Mouse (Mus musculus): ENCODE measurements at regions not wholly inside any gene's neighbourhood (a gene's known extent, or its start where the extent isn't known, plus 50 kb on each side); places are given as distances from the start of the nearest gene placed in this dataset.

- WGBS, result 78% methylated on average over 5 of the region's 5 CpGs
- no peaks in the 10 kb centered on the region for H3K36me3 ChIP-seq (ENCODE audit: control insufficient read depth, insufficient read depth, low read length)
These were observed 137.1 kb downstream of the Map3k7 start for GRCm38 (mm10) chr4:32101002-32101401.

GRCm38 (mm10) chr4:32106664-32107171, 131.9 kb upstream of the Bach2 start:
- peak; percentile 58; the same call in 1 of the 2 replicates for ATAC-seq
- H3K9me3 ChIP-seq (replicated peaks; ENCODE audit: control insufficient read depth, low read length, poor library complexity, severe bottlenecking), result no peaks in the 10 kb centered on the region
- H3K36me3 ChIP-seq (ENCODE audit: control insufficient read depth, insufficient read depth, low read length), result no peaks in the 10 kb centered on the region
- no peak overlapping the region for H3K9ac ChIP-seq (ENCODE audit: low read depth, low read length)
- 12% methylated on average over 5 of the region's 5 CpGs for WGBS
- H3K4me2 ChIP-seq (ENCODE audit: low read length), result no peak overlapping the region
- H3K27ac ChIP-seq (ENCODE audit: low read length), result peak overlapping the region; percentile 48
- no peaks in the 10 kb centered on the region for H3K27me3 ChIP-seq (ENCODE audit: control insufficient read depth, insufficient read depth, low read depth, low read length)
- H3K4me3 ChIP-seq (ENCODE audit: low read depth, low read length), result no peak overlapping the region
- peaks cover 13% of the 10 kb centered on the region for H3K4me1 ChIP-seq (ENCODE audit: control insufficient read depth, insufficient read depth, low read length)

More at GRCm38 (mm10) chr4:32101002-32101401, 137.1 kb downstream of the Map3k7 start:
- H3K9ac ChIP-seq (ENCODE audit: low read depth, low read length), result no peak overlapping the region
- H3K4me2 ChIP-seq (ENCODE audit: low read length), result no peak overlapping the region
- peaks cover 6% of the 10 kb centered on the region; the same call in 1 of the 2 replicates for H3K4me1 ChIP-seq (ENCODE audit: control insufficient read depth, insufficient read depth, low read length)
- H3K9me3 ChIP-seq (replicated peaks; ENCODE audit: control insufficient read depth, low read length, poor library complexity, severe bottlenecking), result no peaks in the 10 kb centered on the region
- no peak overlapping the region for H3K27ac ChIP-seq (ENCODE audit: low read length)
- ATAC-seq, result no peak
- H3K27me3 ChIP-seq (ENCODE audit: control insufficient read depth, insufficient read depth, low read depth, low read length), result no peaks in the 10 kb centered on the region
- no peak overlapping the region for H3K4me3 ChIP-seq (ENCODE audit: low read depth, low read length)

GRCm38 (mm10) chr4:32122320-32122719, 116.3 kb upstream of the Bach2 start:
- H3K27ac ChIP-seq (ENCODE audit: low read length), result no peak overlapping the region
- H3K36me3 ChIP-seq (ENCODE audit: control insufficient read depth, insufficient read depth, low read length), result no peaks in the 10 kb centered on the region
- H3K4me2 ChIP-seq (ENCODE audit: low read length), result no peak overlapping the region
- H3K9me3 ChIP-seq (replicated peaks; ENCODE audit: control insufficient read depth, low read length, poor library complexity, severe bottlenecking), result no peaks in the 10 kb centered on the region
- ATAC-seq, result no peak
- no peaks in the 10 kb centered on the region for H3K4me1 ChIP-seq (ENCODE audit: control insufficient read depth, insufficient read depth, low read length)
- WGBS, result 86% methylated on average over 6 of the region's 6 CpGs
- H3K9ac ChIP-seq (ENCODE audit: low read depth, low read length), result no peak overlapping the region
- H3K27me3 ChIP-seq (ENCODE audit: control insufficient read depth, insufficient read depth, low read depth, low read length), result no peaks in the 10 kb centered on the region
- no peak overlapping the region for H3K4me3 ChIP-seq (ENCODE audit: low read depth, low read length)

- Histone ChIP-seq H3K27ac (ENCODE audit: low read length) (no peak overlapping the region), H3K4me3 (ENCODE audit: low read depth, low read length) (no peak overlapping the region), H3K9me3 (replicated peaks; ENCODE audit: control insufficient read depth, low read length, poor library complexity, severe bottlenecking) (no peaks in the 10 kb centered on the region), H3K4me2 (ENCODE audit: low read length) (no peak overlapping the region), H3K4me1 (ENCODE audit: control insufficient read depth, insufficient read depth, low read length) (no peaks in the 10 kb centered on the region), H3K36me3 (ENCODE audit: control insufficient read depth, insufficient read depth, low read length) (no peaks in the 10 kb centered on the region), H3K27me3 (ENCODE audit: control insufficient read depth, insufficient read depth, low read depth, low read length) (no peaks in the 10 kb centered on the region), H3K9ac (ENCODE audit: low read depth, low read length) (no peak overlapping the region)
- WGBS, result 89% methylated on average over 8 of the region's 8 CpGs
- no peak for ATAC-seq
These were observed 111.8 kb upstream of the Bach2 start for GRCm38 (mm10) chr4:32126828-32127227.

GRCm38 (mm10) chr4:32130594-32130993, 108.0 kb upstream of the Bach2 start:
- H3K4me3 ChIP-seq (ENCODE audit: low read depth, low read length), result no peak overlapping the region
- H3K27ac ChIP-seq (ENCODE audit: low read length), result no peak overlapping the region
- no peaks in the 10 kb centered on the region for H3K27me3 ChIP-seq (ENCODE audit: control insufficient read depth, insufficient read depth, low read depth, low read length)
- no peaks in the 10 kb centered on the region for H3K9me3 ChIP-seq (replicated peaks; ENCODE audit: control insufficient read depth, low read length, poor library complexity, severe bottlenecking)
- 71% methylated on average over 12 of the region's 12 CpGs for WGBS
- no peak overlapping the region for H3K4me2 ChIP-seq (ENCODE audit: low read length)
- no peak overlapping the region for H3K9ac ChIP-seq (ENCODE audit: low read depth, low read length)
- no peak for ATAC-seq
- H3K4me1 ChIP-seq (ENCODE audit: control insufficient read depth, insufficient read depth, low read length), result no peaks in the 10 kb centered on the region
- no peaks in the 10 kb centered on the region for H3K36me3 ChIP-seq (ENCODE audit: control insufficient read depth, insufficient read depth, low read length)

- no peak overlapping the region for H3K4me3 ChIP-seq (ENCODE audit: low read depth, low read length)
- WGBS, result 87% methylated on average over 5 of the region's 5 CpGs
- no peak overlapping the region for H3K4me2 ChIP-seq (ENCODE audit: low read length)
- no peaks in the 10 kb centered on the region for H3K36me3 ChIP-seq (ENCODE audit: control insufficient read depth, insufficient read depth, low read length)
- H3K27ac ChIP-seq (ENCODE audit: low read length), result no peak overlapping the region
- ATAC-seq, result no peak
- no peaks in the 10 kb centered on the region for H3K27me3 ChIP-seq (ENCODE audit: control insufficient read depth, insufficient read depth, low read depth, low read length)
- no peaks in the 10 kb centered on the region for H3K4me1 ChIP-seq (ENCODE audit: control insufficient read depth, insufficient read depth, low read length)
- no peaks in the 10 kb centered on the region for H3K9me3 ChIP-seq (replicated peaks; ENCODE audit: control insufficient read depth, low read length, poor library complexity, severe bottlenecking)
- H3K9ac ChIP-seq (ENCODE audit: low read depth, low read length), result no peak overlapping the region
These were observed 106.8 kb upstream of the Bach2 start for GRCm38 (mm10) chr4:32131819-32132218.

- H3K4me3 ChIP-seq (ENCODE audit: low read depth, low read length), result no peak overlapping the region
- H3K27me3 ChIP-seq (ENCODE audit: control insufficient read depth, insufficient read depth, low read depth, low read length), result no peaks in the 10 kb centered on the region
- no peaks in the 10 kb centered on the region; the same call in 1 of the 2 replicates for H3K9me3 ChIP-seq (replicated peaks; ENCODE audit: control insufficient read depth, low read length, poor library complexity, severe bottlenecking)
- H3K36me3 ChIP-seq (ENCODE audit: control insufficient read depth, insufficient read depth, low read length), result no peaks in the 10 kb centered on the region
- WGBS, result 87% methylated on average over 10 of the region's 10 CpGs
- no peak overlapping the region for H3K27ac ChIP-seq (ENCODE audit: low read length)
- no peak overlapping the region for H3K4me2 ChIP-seq (ENCODE audit: low read length)
- no peak overlapping the region for H3K9ac ChIP-seq (ENCODE audit: low read depth, low read length)
- no peaks in the 10 kb centered on the region for H3K4me1 ChIP-seq (ENCODE audit: control insufficient read depth, insufficient read depth, low read length)
- no peak for ATAC-seq
These were observed 102.5 kb upstream of the Bach2 start for GRCm38 (mm10) chr4:32136151-32136550.

GRCm38 (mm10) chr4:32137243-32137642, 101.4 kb upstream of the Bach2 start:
- Histone ChIP-seq H3K27me3 (ENCODE audit: control insufficient read depth, insufficient read depth, low read depth, low read length) (no peaks in the 10 kb centered on the region), H3K27ac (ENCODE audit: low read length) (no peak overlapping the region), H3K9me3 (replicated peaks; ENCODE audit: control insufficient read depth, low read length, poor library complexity, severe bottlenecking) (no peaks in the 10 kb centered on the region; the same call in 1 of the 2 replicates), H3K4me3 (ENCODE audit: low read depth, low read length) (no peak overlapping the region), H3K36me3 (ENCODE audit: control insufficient read depth, insufficient read depth, low read length) (no peaks in the 10 kb centered on the region), H3K9ac (ENCODE audit: low read depth, low read length) (no peak overlapping the region), H3K4me1 (ENCODE audit: control insufficient read depth, insufficient read depth, low read length) (no peaks in the 10 kb centered on the region), H3K4me2 (ENCODE audit: low read length) (no peak overlapping the region)
- no peak for ATAC-seq

- Histone ChIP-seq H3K4me3 (ENCODE audit: low read depth, low read length) (no peak overlapping the region), H3K36me3 (ENCODE audit: control insufficient read depth, insufficient read depth, low read length) (no peaks in the 10 kb centered on the region), H3K4me1 (ENCODE audit: control insufficient read depth, insufficient read depth, low read length) (no peaks in the 10 kb centered on the region), H3K9ac (ENCODE audit: low read depth, low read length) (no peak overlapping the region), H3K27ac (ENCODE audit: low read length) (no peak overlapping the region), H3K27me3 (ENCODE audit: control insufficient read depth, insufficient read depth, low read depth, low read length) (no peaks in the 10 kb centered on the region), H3K4me2 (ENCODE audit: low read length) (no peak overlapping the region), H3K9me3 (replicated peaks; ENCODE audit: control insufficient read depth, low read length, poor library complexity, severe bottlenecking) (no peaks in the 10 kb centered on the region; the same call in 1 of the 2 replicates)
- 61% methylated on average over 10 of the region's 10 CpGs for WGBS
- ATAC-seq, result peak; percentile 45; the same call in 1 of the 2 replicates
These were observed 100.6 kb upstream of the Bach2 start for GRCm38 (mm10) chr4:32137966-32138365.

Measured in midbrain, embryonic 16.5 days (tissue).